Mouse (Mus musculus) right cerebral cortex, postnatal 10 days (tissue): ENCODE data around the gene Cttn.

ENCODE experiments used
- DNase-seq, 2 experiments: peaks; one replicate each; pipeline ENCODE4 v3.0.0; 2021; ENCODE audit warnings: low spot score in 2 of 2

The Cttn gene

DNA sequence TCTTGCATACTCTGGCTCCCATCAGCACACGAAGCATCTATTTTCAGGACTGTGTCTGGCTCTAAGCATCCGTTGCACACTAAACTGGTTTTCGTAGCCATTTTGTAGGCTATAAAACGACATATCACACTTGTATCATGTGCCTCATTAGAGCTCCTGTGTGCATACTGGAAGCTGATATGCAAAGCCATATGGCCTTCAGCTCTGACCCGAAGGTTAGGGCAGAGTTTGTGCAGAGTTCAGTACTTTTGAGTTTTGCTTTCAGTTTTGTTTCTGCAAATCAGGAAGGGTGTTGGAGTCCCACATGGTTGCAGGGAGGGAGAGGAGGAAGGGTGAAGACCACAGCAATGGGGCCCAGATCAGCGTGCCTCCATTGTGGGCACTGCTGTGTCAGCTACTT, 79.1 kb downstream of the Cttn start:
- DNase-seq, result no peak

GRCm38 (mm10) chr7:144390676-144391075, 80.1 kb downstream of the Cttn start:
- DNase-seq, result no peak

DNA sequence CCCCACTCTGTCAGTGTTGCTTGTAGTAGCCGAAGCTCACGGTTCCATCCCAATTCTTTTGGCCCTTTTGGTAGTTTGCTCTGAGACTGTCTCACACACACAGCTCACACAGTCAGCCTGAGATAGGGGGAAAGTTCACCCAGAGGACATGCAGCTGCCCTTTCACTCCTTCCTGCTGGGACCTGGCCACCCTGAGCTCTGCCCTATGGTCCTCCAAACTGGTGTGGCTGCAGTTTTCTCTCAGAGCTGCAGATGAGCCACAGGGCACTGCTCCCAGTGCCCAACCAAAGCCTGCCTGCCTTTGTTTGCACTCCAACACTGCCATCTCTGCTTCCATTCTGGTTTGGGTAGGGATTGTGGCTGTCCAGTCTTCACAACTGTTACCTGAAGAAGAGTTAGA, 81.1 kb downstream of the Cttn start:
- DNase-seq, result no peak

DNA sequence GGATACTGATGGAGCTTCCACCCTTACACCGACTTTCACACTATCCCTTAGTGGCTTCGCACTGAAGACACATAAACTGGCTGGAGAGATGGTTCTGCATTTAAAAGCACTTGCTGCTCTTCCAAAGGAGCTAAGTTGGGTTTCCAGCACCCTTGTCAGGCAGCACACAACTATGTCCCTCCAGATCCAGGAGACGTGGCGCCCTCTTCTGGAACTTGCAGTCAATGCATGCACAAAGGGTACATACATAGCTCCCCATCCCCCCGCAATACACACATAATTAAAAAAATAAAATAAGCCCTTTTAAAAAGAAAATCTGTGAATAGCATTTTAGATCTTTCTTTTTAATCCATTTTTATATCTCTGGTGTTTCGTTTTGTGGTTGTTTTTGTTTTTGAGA, 83.3 kb downstream of the Cttn start:
- no peak for DNase-seq
